In genomic region chr16:28930426-28930825, GRCm38 (mm10) we compare ENCODE assay signal across 8 mouse cellular contexts. TPM values are rescaled to one million over a fixed set of nuclear protein-coding genes. Genes with fewer than 3 reads are reported as not detected.
DNase-seq lines count a peak whose midpoint lies in the region; ATAC-seq and TF ChIP-seq lines count a peak whose summit lies in the region.
"Had no signal": no experiment of that assay in that cellular context is flagged by ENCODE, and none has a peak within 500 bp of the region (broad histone marks: within the 10 kb centered on the region; RNA-seq: fewer than 3 reads in every experiment).

No protein-coding gene starts in this region.

- no peaks in the 10 kb centered on the region for H3K27me3 ChIP-seq in forebrain, postnatal 0 days (ENCODE audit: insufficient read depth, low read length)
- H3K27me3 ChIP-seq in liver, embryonic 15.5 days: peaks cover 43% of the 10 kb centered on the region

- no peaks in the 10 kb centered on the region for H3K9me3 ChIP-seq in forebrain, postnatal 0 days (ENCODE audit: low read length)
- no peaks in the 10 kb centered on the region for H3K9me3 ChIP-seq in liver, embryonic 15.5 days (replicated peaks)

- 12% methylated on average over 5 of the region's 5 CpGs for WGBS in forebrain, postnatal 0 days
- 21% methylated on average over 5 of the region's 5 CpGs for whole genome bisulfite sequencing in liver, embryonic 15.5 days (ENCODE audit: insufficient replicate concordance)

- DNase-seq in retina, postnatal 1 day: peak; percentile 24
- no peak for DNase-seq in retina, embryonic 14.5 days (ENCODE audit: low spot score)
- DNase-seq in forebrain, postnatal 0 days: no peak
- no peak for DNase-seq in adrenal gland, postnatal 10 days
- DNase-seq in right cerebral cortex, postnatal 36 days (ENCODE audit: low spot score in 2 of 2): no peak
- DNase-seq: thymus, postnatal 14 days had no signal

- no peak for ATAC-seq in forebrain, postnatal 0 days
- ATAC-seq in liver, embryonic 15.5 days (ENCODE audit: insufficient read depth): no peak
- no peak for ATAC-seq in granulocyte monocyte progenitor cell, adult 5-6 weeks (replicated peaks; ENCODE audit: poor library complexity, severe bottlenecking)

- H3K4me3 ChIP-seq in forebrain, postnatal 0 days (ENCODE audit: low read depth, low read length): peak overlapping the region; percentile 95
- H3K4me3 ChIP-seq in liver, embryonic 15.5 days (replicated peaks): peak overlapping the region; percentile 58; the same call in 1 of the 2 replicates

- H3K9ac ChIP-seq in forebrain, postnatal 0 days: peak overlapping the region; percentile 82
- H3K9ac ChIP-seq in liver, embryonic 15.5 days: no peak overlapping the region

- H3K36me3 ChIP-seq in forebrain, postnatal 0 days (ENCODE audit: insufficient read depth): no peaks in the 10 kb centered on the region
- no peaks in the 10 kb centered on the region for H3K36me3 ChIP-seq in liver, embryonic 15.5 days (replicated peaks)

- no peak for TF ChIP-seq CTCF in forebrain, postnatal 0 days (IDR thresholded peaks at IDR 0.05; ENCODE audit: low read depth)

- H3K27ac ChIP-seq in forebrain, postnatal 0 days (ENCODE audit: low read depth, low read length): no peak overlapping the region
- H3K27ac ChIP-seq in liver, embryonic 15.5 days (replicated peaks): no peak overlapping the region

- H3K4me1 ChIP-seq in forebrain, postnatal 0 days (ENCODE audit: insufficient read depth): peaks cover 22% of the 10 kb centered on the region
- H3K4me1 ChIP-seq in liver, embryonic 15.5 days (replicated peaks): no peaks in the 10 kb centered on the region

- H3K4me2 ChIP-seq in forebrain, postnatal 0 days (ENCODE audit: low read depth): peak overlapping the region; percentile 78
- H3K4me2 ChIP-seq in liver, embryonic 15.5 days: peak overlapping the region; percentile 59

RNA-seq across cellular contexts. Expression of gene Mb21d2, which starts 1.0 kb away (rescaled TPM):
- total RNA-seq in forebrain, postnatal 0 days (2014; rRNA removed): 45.3 and 47.0 TPM in 2 replicates
- 15.2 and 15.8 TPM in 2 replicates for polyA plus RNA-seq in forebrain, postnatal 0 days (2015; fragmentation: Nextera tagmentation; extraction: Ambion mirVana)
- polyA plus RNA-seq in liver, embryonic 15.5 days (2015; fragmentation: Nextera tagmentation; extraction: Ambion mirVana): 1.3 and 1.5 TPM in 2 replicates
- 10 to 100 TPM in 1 of 2 experiments, 1 to 10 TPM in 1; 9.7 to 11.4 TPM for total RNA-seq in adrenal gland, postnatal 10 days (2021)
- total RNA-seq in granulocyte monocyte progenitor cell, adult 5-6 weeks (2014; fragmentation: Nextera tagmentation): not detected in 2 replicates
- total RNA-seq in granulocyte monocyte progenitor cell, adult 5-6 weeks (2017): not detected in 2 replicates

Comparison
In these comparisons a context has a peak if more than half of its experiments do, and no peak if none do; other contexts are left out.
1. RNA of gene Mb21d2, which starts 1.0 kb away (total RNA-seq): 45.3 to 47.0 TPM in forebrain, postnatal 0 days and 9.7 to 11.4 TPM in adrenal gland, postnatal 10 days; not detected in granulocyte monocyte progenitor cell, adult 5-6 weeks; every median in the first group is over 10 times any median in the second.